Mouse (Mus musculus) myocyte (in vitro differentiated cells): ENCODE data around the gene Rab38. TPM values are rescaled to one million over a fixed set of nuclear protein-coding genes. Genes with fewer than 3 reads are reported as not detected.

ENCODE experiments used
- H3K27me3 ChIP-seq: one replicate; pipeline ENCODE4 v1.6.1; 2011; ENCODE audit not compliant: control insufficient read depth, insufficient read depth, insufficient read length
- H3K36me3 ChIP-seq: one replicate; pipeline ENCODE4 v1.6.1; 2011; ENCODE audit not compliant: control insufficient read depth, insufficient read depth
- H3K4me2 ChIP-seq: one replicate; pipeline ENCODE4 v1.6.1; 2011; ENCODE audit warnings: low read depth, control low read depth
- H3K4me3 ChIP-seq: one replicate; pipeline ENCODE4 v1.5.1; 2011; ENCODE audit warnings: mild to moderate bottlenecking, control low read depth, moderate library complexity
- H3K79me2 ChIP-seq: one replicate; pipeline ENCODE4 v1.6.1; 2011; ENCODE audit not compliant: control insufficient read depth, insufficient read depth
- H3ac ChIP-seq: one replicate; pipeline ENCODE4 v1.6.1; 2011; ENCODE audit not compliant: control insufficient read depth, insufficient read length
- CEBPB ChIP-seq: IDR thresholded peaks from 2 replicates; pipeline ENCODE4 v1.6.1; 2011; ENCODE audit warnings: mild to moderate bottlenecking, moderate library complexity; ENCODE audit not compliant: poor library complexity, insufficient read depth, severe bottlenecking
- E2F4 ChIP-seq: IDR thresholded peaks from one replicate; pipeline ENCODE4 v1.6.1; 2011; ENCODE audit warnings: mild to moderate bottlenecking, control low read depth, moderate library complexity; ENCODE audit not compliant: insufficient read depth
- MAX ChIP-seq: IDR thresholded peaks from one replicate; pipeline ENCODE4 v1.6.1; 2011; ENCODE audit warnings: low read depth, mild to moderate bottlenecking, control low read depth
- MYOD1 ChIP-seq, 3 experiments: IDR thresholded peaks; one replicate each; pipeline ENCODE4 v1.6.1; 2011; ENCODE audit warnings: control low read depth in 2 of 3, low read depth in 2 of 3, mild to moderate bottlenecking in 2 of 3, moderate library complexity in 1 of 3; ENCODE audit not compliant: insufficient read length in 2 of 3, control insufficient read depth in 1 of 3
- MYOG ChIP-seq, 3 experiments: IDR thresholded peaks; one replicate each; pipeline ENCODE4 v1.6.1; 2011; ENCODE audit warnings: control low read depth in 2 of 3, low read depth in 2 of 3, mild to moderate bottlenecking in 2 of 3; ENCODE audit not compliant: insufficient read length in 2 of 3, control insufficient read depth in 1 of 3, insufficient read depth in 1 of 3
- POLR2A ChIP-seq: IDR thresholded peaks from one replicate; pipeline ENCODE4 v1.6.1; 2011; ENCODE audit warnings: low read depth, mild to moderate bottlenecking, control low read depth, moderate library complexity; ENCODE audit not compliant: insufficient read length
- POLR2AphosphoS2 ChIP-seq: IDR thresholded peaks from one replicate; pipeline ENCODE4 v1.6.1; 2011; ENCODE audit warnings: low read depth, control low read depth; ENCODE audit not compliant: insufficient read length
- REST ChIP-seq: IDR thresholded peaks from one replicate; pipeline ENCODE4 v1.6.1; 2011; ENCODE audit warnings: mild to moderate bottlenecking, control low read depth, moderate library complexity; ENCODE audit not compliant: insufficient read depth, insufficient read length
- SRF ChIP-seq: IDR thresholded peaks from one replicate; pipeline ENCODE4 v1.6.1; 2011; ENCODE audit warnings: low read depth; ENCODE audit not compliant: control insufficient read depth, insufficient read length
- TCF12 ChIP-seq: IDR thresholded peaks from one replicate; pipeline ENCODE4 v1.6.1; 2011; ENCODE audit warnings: mild to moderate bottlenecking, control low read depth; ENCODE audit not compliant: poor library complexity, insufficient read depth, severe bottlenecking
- TCF3 ChIP-seq: IDR thresholded peaks from one replicate; pipeline ENCODE4 v1.6.1; 2011; ENCODE audit warnings: low read depth, control low read depth; ENCODE audit not compliant: insufficient read length
- USF1 ChIP-seq: IDR thresholded peaks from one replicate; pipeline ENCODE4 v1.6.1; 2011; ENCODE audit warnings: low read depth, mild to moderate bottlenecking, control low read depth, moderate library complexity
- polyA plus RNA-seq: library from polyadenylated mRNA; unstranded; fragments of >200 nt; fragmentation: generic; extraction: Trizol; gene quantifications from one replicate; pipeline ENCODE4 v1.2.1, GENCODE M21; 2012; ENCODE audit warnings: missing spikeins

Gene Rab38
- polyA plus RNA-seq: 0.76 TPM

DNA sequence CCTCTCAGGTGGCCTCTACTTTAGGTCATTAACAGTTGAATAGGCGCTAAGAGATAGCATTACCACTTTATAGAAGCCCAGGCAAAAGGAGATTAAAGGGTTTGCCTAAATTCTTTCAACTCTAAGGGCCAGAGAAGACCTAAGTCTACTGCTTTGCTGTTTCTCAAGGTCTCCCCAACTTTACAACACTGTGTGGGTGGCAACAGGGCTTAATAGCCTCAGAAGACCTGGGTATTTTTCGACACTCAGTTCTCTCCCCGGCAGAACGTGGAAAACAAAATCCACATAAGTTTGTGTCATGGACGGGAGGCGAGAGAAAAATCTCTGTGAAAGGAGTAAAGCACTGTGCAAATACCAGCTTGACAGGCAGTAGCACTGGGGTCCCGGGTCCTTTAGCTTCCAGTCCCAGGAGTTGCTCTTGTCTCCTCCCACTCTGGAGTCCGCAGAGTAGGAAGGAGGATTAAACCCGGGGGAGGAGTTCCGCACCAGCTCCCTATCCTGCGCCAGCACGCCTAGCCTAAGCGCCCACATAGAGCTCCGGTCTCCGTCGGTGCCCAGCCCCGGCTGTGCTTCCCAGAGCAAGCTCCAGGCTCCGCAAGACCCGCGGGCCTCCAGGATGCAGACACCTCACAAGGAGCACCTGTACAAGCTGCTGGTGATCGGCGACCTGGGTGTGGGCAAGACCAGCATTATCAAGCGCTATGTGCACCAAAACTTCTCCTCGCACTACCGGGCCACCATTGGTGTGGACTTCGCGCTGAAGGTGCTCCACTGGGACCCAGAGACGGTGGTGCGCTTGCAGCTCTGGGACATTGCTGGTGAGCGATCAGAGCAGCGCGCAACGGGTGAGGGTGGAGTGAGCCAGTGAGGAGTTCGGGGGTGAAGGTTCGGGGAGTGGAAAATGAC lies at the start of gene Rab38:
Rab38 (plus strand) TSS at position 488 of the 906 bp plus-strand sequence.
- H3K4me2 ChIP-seq: no peak within 1 kb of the TSS
- H3K27me3 ChIP-seq: no peaks in the 10 kb centered on the region
- no peaks in the 10 kb centered on the region for H3K36me3 ChIP-seq
- H3K4me3 ChIP-seq: no peak within 1 kb of the TSS
- H3K79me2 ChIP-seq: no peaks in the 10 kb centered on the region
- TF ChIP-seq MYOG (IDR thresholded peaks at IDR 0.05; ENCODE audit: control insufficient read depth in 1 of 3, insufficient read depth in 1 of 3, insufficient read length in 2 of 3, low read depth in 2 of 3) (no peak), TCF12 (no peak), MYOD1 (IDR thresholded peaks at IDR 0.05; ENCODE audit: control insufficient read depth in 1 of 3, insufficient read length in 2 of 3, low read depth in 2 of 3) (no peak), MAX (no peak), SRF (no peak), CEBPB (no peak), TCF3 (no peak), E2F4 (no peak), POLR2AphosphoS2 (no peak), POLR2A (no peak)
- no peak within 1 kb of the TSS for H3ac ChIP-seq

DNA sequence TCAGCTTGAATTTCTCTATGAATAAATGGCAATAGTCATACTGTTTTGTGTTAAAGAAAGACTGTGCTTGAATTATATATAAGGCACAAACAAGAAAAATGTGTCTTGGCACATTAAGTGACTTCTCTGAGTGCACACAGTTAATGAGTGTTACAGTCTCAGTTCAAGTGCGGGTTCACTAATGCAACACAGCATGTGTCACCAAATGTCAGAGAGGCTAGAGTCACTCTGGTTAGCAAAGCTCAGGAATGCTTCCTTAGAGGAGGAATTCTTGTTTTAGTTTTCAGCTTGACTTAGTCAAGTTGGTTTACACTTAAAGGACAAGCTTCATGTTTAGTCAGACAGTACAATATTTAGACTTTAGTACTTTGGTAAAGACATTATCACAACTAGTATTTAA lies 35.5 kb upstream of the Rab38 start:
- H3K27me3 ChIP-seq: no peaks in the 10 kb centered on the region
- no peak overlapping the region for H3ac ChIP-seq
- H3K36me3 ChIP-seq: no peaks in the 10 kb centered on the region
- H3K79me2 ChIP-seq: no peaks in the 10 kb centered on the region
- TF ChIP-seq MAX: no peak
- no peak for TF ChIP-seq MYOG (IDR thresholded peaks at IDR 0.05; ENCODE audit: control insufficient read depth in 1 of 3, insufficient read depth in 1 of 3, insufficient read length in 2 of 3, low read depth in 2 of 3)
- TF ChIP-seq E2F4: no peak
- TF ChIP-seq POLR2AphosphoS2: no peak
- no peak for TF ChIP-seq MYOD1 (IDR thresholded peaks at IDR 0.05; ENCODE audit: control insufficient read depth in 1 of 3, insufficient read length in 2 of 3, low read depth in 2 of 3)
- no peak for TF ChIP-seq USF1
- TF ChIP-seq TCF12: no peak
- no peak overlapping the region for H3K4me2 ChIP-seq
- H3K4me3 ChIP-seq: no peak overlapping the region

DNA sequence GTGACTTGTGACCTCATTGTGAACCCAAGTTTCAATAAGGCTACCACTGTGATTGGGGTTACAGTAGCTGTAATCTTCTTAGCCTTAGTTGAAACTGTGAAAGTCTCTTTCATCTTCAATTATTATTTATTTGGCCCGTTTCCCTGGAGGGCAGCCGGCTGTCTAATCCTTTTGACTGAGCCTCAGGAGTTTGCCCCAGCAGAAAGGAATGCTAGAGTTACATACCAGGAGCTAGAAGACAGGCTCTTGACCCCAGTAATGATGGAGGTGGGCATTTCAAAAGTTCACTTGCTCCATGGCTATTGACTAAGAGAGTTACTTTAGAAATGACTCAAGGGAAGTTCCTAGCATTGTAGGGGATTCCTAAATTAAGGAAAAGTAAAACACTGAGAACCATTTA lies 34.3 kb upstream of the Rab38 start:
- no peaks in the 10 kb centered on the region for H3K27me3 ChIP-seq
- no peak overlapping the region for H3K4me3 ChIP-seq
- TF ChIP-seq REST (no peak), E2F4 (no peak), SRF (no peak), USF1 (no peak), TCF3 (no peak), MAX (no peak), POLR2AphosphoS2 (no peak), POLR2A (no peak)
- no peaks in the 10 kb centered on the region for H3K36me3 ChIP-seq
- no peaks in the 10 kb centered on the region for H3K79me2 ChIP-seq
- H3ac ChIP-seq: no peak overlapping the region
- no peak overlapping the region for H3K4me2 ChIP-seq

GRCm38 (mm10) chr7:88405311-88405710 lies 24.8 kb upstream of the Rab38 start:
- no peak overlapping the region for H3K4me2 ChIP-seq
- H3K36me3 ChIP-seq: no peaks in the 10 kb centered on the region
- no peak overlapping the region for H3K4me3 ChIP-seq
- no peaks in the 10 kb centered on the region for H3K27me3 ChIP-seq
- H3ac ChIP-seq: no peak overlapping the region
- TF ChIP-seq USF1: no peak
- TF ChIP-seq REST: no peak
- TF ChIP-seq SRF: no peak
- no peak for TF ChIP-seq POLR2AphosphoS2
- TF ChIP-seq TCF12: no peak
- no peak for TF ChIP-seq E2F4
- no peak for TF ChIP-seq CEBPB
- TF ChIP-seq MAX: no peak
- TF ChIP-seq MYOG (IDR thresholded peaks at IDR 0.05; ENCODE audit: control insufficient read depth in 1 of 3, insufficient read depth in 1 of 3, insufficient read length in 2 of 3, low read depth in 2 of 3): no peak
- no peak for TF ChIP-seq POLR2A
- TF ChIP-seq TCF3: no peak
- TF ChIP-seq MYOD1 (IDR thresholded peaks at IDR 0.05; ENCODE audit: control insufficient read depth in 1 of 3, insufficient read length in 2 of 3, low read depth in 2 of 3): no peak
- no peaks in the 10 kb centered on the region for H3K79me2 ChIP-seq

GRCm38 (mm10) chr7:88406466-88406865 lies 23.6 kb upstream of the Rab38 start:
- TF ChIP-seq MYOD1 (IDR thresholded peaks at IDR 0.05; ENCODE audit: control insufficient read depth in 1 of 3, insufficient read length in 2 of 3, low read depth in 2 of 3): no peak
- no peak for TF ChIP-seq POLR2A
- no peak for TF ChIP-seq MYOG (IDR thresholded peaks at IDR 0.05; ENCODE audit: control insufficient read depth in 1 of 3, insufficient read depth in 1 of 3, insufficient read length in 2 of 3, low read depth in 2 of 3)
- TF ChIP-seq MAX: no peak
- TF ChIP-seq TCF12: no peak
- TF ChIP-seq USF1: no peak
- Histone ChIP-seq H3K4me2 (no peak overlapping the region), H3K36me3 (no peaks in the 10 kb centered on the region), H3K4me3 (no peak overlapping the region), H3K79me2 (no peaks in the 10 kb centered on the region), H3ac (no peak overlapping the region), H3K27me3 (no peaks in the 10 kb centered on the region)
